Mouse (Mus musculus): ENCODE measurements around the gene 1700037C18Rik. TPM values are rescaled to one million over a fixed set of nuclear protein-coding genes. Genes with fewer than 3 reads are reported as not detected.

1700037C18Rik gene
- total RNA-seq, 2 experiments from 2014 or later = 1.9 to 2.0 TPM

GRCm38 (mm10) chr16:3896553-3896952 lies 11.9 kb downstream of the 1700037C18Rik start:
- H3K27ac ChIP-seq = no peak overlapping the region; the same call in 1 of the 2 replicates
- intact Hi-C loops (cut with DNase I) = no loop called here
- no peak for TF ChIP-seq CTCF (IDR thresholded peaks at IDR 0.05)

GRCm38 (mm10) chr16:3896046-3896445 lies 12.4 kb downstream of the 1700037C18Rik start:
- intact Hi-C loops (cut with DNase I) = no loop called here
- Histone ChIP-seq H3K4me3 (no peak overlapping the region; the same call in 1 of the 2 replicates), H3K27ac (peak overlapping the region; percentile 69; the same call in 1 of the 2 replicates)
- TF ChIP-seq CTCF (IDR thresholded peaks at IDR 0.05) = no peak
- no peak for DNase-seq

More at GRCm38 (mm10) chr16:3896553-3896952, 11.9 kb downstream of the 1700037C18Rik start:
- no peak for DNase-seq
- H3K4me3 ChIP-seq = no peak overlapping the region

GRCm38 (mm10) chr16:3895173-3895792 lies 13.2 kb downstream of the 1700037C18Rik start:
- no peak for TF ChIP-seq CTCF (IDR thresholded peaks at IDR 0.05)
- Histone ChIP-seq H3K4me3 (peak overlapping the region; percentile 35), H3K27ac (peak overlapping the region; percentile 69)
- peak; percentile 48 for DNase-seq
- intact Hi-C loops (cut with DNase I) = no loop called here

DNA sequence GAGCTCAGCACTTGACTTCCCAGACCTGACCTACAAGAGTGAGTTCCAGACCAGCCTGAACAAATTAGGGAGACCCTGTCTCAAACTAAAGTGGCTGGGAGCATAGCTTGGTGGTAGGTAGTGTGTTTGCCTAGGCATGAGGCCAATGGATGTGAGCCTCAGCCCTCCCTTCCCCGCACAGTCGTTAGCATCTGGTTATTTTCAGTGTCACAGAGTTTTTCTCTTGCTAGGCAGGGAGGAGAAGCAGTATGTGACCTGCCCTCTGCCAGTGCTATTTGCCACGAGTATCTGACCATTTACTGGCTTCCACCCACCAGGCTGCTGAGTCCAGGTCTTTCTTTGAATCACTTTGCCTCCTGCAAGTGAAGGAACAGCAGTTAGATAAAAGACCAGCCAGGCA lies 14.8 kb downstream of the 1700037C18Rik start:
- no peak for DNase-seq
- TF ChIP-seq CTCF (IDR thresholded peaks at IDR 0.05) = no peak
- intact Hi-C loops (cut with DNase I) = no loop called here
- Histone ChIP-seq H3K4me3 (no peak overlapping the region), H3K27ac (peak overlapping the region; percentile 69)

GRCm38 (mm10) chr16:3891621-3892295 lies 16.7 kb downstream of the 1700037C18Rik start:
- H3K4me3 ChIP-seq = no peak overlapping the region
- no peak for DNase-seq
- intact Hi-C loops (cut with DNase I) = no loop called here
- no peak for TF ChIP-seq CTCF (IDR thresholded peaks at IDR 0.05)
- no peak overlapping the region for H3K27ac ChIP-seq

DNA sequence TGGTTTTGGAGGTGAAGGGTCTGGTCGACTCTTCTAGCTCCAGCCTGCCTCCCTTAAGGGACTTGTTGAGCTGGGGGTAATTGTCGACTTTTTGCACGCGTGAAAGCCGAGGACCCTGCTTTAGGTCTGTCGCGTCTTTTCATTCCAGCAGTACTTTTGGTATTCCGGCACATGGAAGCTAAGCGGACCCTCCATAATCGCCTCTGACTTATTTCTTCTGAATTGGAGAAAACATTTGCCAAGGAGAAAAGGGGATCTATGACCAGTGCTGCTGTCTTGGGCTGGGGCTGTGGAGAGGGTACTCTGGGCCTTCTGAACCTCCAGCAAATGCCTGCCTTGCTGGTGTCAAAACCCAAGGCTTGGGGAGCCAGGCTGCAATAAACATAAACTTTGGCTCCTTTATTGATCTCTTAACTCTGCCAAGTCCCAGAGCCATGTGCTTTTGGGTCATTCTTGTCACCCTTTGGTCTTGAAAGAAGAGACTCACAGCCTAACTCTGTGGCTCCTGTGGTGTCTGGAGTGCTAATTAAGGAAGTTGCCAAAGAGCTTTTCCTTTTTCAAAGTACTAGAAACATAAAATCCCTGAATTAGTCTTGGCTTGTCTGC lies 23.3 kb downstream of the 1700037C18Rik start:
- no peak for DNase-seq
- H3K4me3 ChIP-seq = peak overlapping the region; percentile 89
- peak overlapping the region; percentile 99 for H3K27ac ChIP-seq
- TF ChIP-seq CTCF (IDR thresholded peaks at IDR 0.05) = no peak
- intact Hi-C loops (cut with DNase I) = loop anchor here (10.0 kb wide), 1 partner anchor 140 kb away; the partner anchor contains the start of gene Zfp263

DNA sequence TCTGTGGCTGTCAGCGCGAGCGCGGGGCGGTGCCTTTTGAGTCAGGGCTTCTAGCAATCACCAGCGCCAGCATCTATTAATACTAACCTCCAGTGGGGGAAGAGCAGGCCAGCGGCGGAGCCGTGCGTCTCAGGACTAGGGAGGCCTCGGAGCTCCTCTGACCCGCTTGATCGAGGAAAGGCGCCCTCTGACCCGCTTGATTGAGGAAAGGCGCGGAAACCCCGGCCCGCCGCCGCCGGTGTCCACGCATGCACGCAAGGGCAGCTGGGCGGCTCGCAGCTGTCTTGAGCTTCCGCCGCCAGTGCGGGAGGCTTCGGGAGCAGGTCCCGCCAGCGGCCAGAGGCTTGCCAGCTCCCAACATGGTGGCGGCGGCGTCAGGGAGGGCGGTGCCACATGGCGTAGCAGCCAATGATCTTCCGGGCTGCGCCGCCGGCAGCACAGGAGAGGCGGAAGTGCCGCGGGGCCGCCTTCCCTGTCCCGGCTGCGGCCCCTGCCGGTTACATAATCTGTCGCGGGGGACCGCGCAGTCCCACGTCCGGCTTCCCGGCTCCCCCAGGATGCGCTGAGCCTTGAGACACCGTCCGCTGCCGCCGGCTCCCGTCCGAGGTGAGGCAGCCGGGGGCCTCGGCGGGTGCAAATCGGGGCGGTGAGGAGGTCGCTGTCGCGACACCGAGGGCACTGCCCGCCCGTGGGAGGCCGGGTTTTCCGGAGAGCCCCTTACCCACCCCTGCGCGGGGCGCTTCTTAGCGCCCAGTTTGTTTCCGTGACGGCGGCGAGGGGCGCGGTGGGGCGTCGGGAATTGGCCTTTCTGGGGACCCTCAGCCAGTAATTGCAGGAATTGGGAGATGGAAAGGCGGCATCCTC lies 24.1 kb downstream of the 1700037C18Rik start, which contains the start of the genes Zfp597 and Gm20695:
Zfp597 (minus strand) TSS at position 361 of the 864 bp plus-strand sequence.
Gm20695 (plus strand) TSS at position 448 of the 864 bp plus-strand sequence.
- peak within 1 kb of the TSS; percentile 89 for H3K4me3 ChIP-seq
- peak; percentile 43 for TF ChIP-seq CTCF (IDR thresholded peaks at IDR 0.05)
- intact Hi-C loops (cut with DNase I) = loop anchor here (1.0 to 10.0 kb wide), 3 partner anchors 24 to 140 kb away; partner anchors contain the start of genes 1700037C18Rik, Cluap1, Zfp174 and Zfp263
- H3K27ac ChIP-seq = peak within 1 kb of the TSS; percentile 99
- DNase-seq = peak; percentile 97

DNA sequence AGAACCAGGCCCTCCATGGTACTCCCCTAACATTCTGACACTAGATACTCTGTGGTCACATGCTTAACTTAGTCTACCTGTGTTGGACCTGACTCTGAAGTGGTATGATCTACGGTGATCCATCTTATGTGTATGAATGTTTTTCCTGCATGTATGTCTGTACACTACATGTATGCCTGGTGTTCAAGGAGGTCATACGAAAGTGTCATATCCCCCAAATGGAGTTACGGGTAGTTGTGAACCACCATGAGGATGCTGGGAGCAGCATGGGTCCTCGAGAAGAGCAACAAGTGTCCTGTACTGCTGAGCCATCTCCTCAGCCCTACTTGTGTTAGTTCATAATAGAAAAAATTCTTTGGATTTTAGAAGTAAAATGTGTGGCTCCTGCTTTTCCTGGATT lies 32.1 kb downstream of the 1700037C18Rik start:
- Histone ChIP-seq H3K27ac (peak overlapping the region; percentile 24; the same call in 1 of the 2 replicates), H3K4me3 (no peak overlapping the region)
- intact Hi-C loops (cut with DNase I) = no loop called here
- no peak for DNase-seq
- TF ChIP-seq CTCF (IDR thresholded peaks at IDR 0.05) = no peak

- Histone ChIP-seq H3K4me3 (peak within 1 kb of the TSS; percentile 82), H3K27ac (peak within 1 kb of the TSS; percentile 86)
- TF ChIP-seq CTCF (IDR thresholded peaks at IDR 0.05) = no peak
- peak; percentile 93 for DNase-seq
- intact Hi-C loops (cut with DNase I) = no loop called here
These were observed 36.1 kb downstream of the 1700037C18Rik start, which contains the start of gene Naa60 for GRCm38 (mm10) chr16:3872216-3873047. Gene Naa60 (plus strand): TSS chr16:3872375.

- intact Hi-C loops (cut with DNase I) = no loop called here
- DNase-seq = no peak
- no peak for TF ChIP-seq CTCF (IDR thresholded peaks at IDR 0.05)
- Histone ChIP-seq H3K27ac (peak overlapping the region; percentile 86), H3K4me3 (peak overlapping the region; percentile 82)
These were observed 36.7 kb downstream of the 1700037C18Rik start for GRCm38 (mm10) chr16:3871815-3872214.

DNA sequence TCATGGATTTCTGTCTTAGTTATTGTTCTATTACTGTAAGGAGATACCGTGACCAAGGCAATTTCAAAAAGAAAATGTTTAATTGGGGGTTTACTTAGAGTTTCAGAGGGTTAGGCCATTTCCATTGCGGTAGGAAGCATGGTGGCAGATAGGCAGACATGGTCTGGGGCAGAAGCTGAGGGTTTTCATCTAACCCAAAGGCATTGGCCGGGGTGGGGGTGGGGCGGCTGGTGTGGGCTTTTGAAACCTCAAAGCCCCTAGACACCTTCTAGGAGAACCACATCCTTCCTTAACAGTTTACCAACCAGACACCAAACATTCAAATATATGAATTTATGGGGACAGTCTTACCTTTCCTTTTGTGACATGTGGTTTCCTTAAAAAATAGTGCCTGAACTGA lies 49.2 kb downstream of the 1700037C18Rik start:
- Histone ChIP-seq H3K27ac (no peak overlapping the region), H3K4me3 (no peak overlapping the region)
- intact Hi-C loops (cut with DNase I) = no loop called here
- TF ChIP-seq CTCF (IDR thresholded peaks at IDR 0.05) = no peak
- DNase-seq = no peak

All from gastrocnemius, adult 2 months (tissue).